Mouse (Mus musculus): ENCODE data around the gene Catsper4. TPM values are rescaled to one million over a fixed set of nuclear protein-coding genes. Genes with fewer than 3 reads are reported as not detected.

Gene Catsper4
- polyA plus RNA-seq, 1 experiment from 2014 or later, result not detected

GRCm38 (mm10) chr4:134252131-134252910 lies 25.1 kb upstream of the Catsper4 start:
- no peak overlapping the region; the same call in 1 of the 2 replicates for H3K9ac ChIP-seq (ENCODE audit: low read length)
- no peaks in the 10 kb centered on the region for H3K36me3 ChIP-seq (ENCODE audit: control insufficient read depth, insufficient read depth, low read length)
- ATAC-seq (ENCODE audit: low FRiP score), result no peak
- H3K27ac ChIP-seq (ENCODE audit: low read depth, low read length), result no peak overlapping the region
- peak; percentile 94 for DNase-seq (ENCODE audit: low spot score, missing footprints)
- no peaks in the 10 kb centered on the region for H3K9me3 ChIP-seq (ENCODE audit: control insufficient read depth, low read length)
- peaks cover 55% of the 10 kb centered on the region for H3K4me1 ChIP-seq (ENCODE audit: control insufficient read depth, insufficient read depth, low read length)
- 4% methylated on average over 22 of the region's 22 CpGs for WGBS
- H3K4me2 ChIP-seq, result peak overlapping the region; percentile 78
- peaks cover 55% of the 10 kb centered on the region for H3K27me3 ChIP-seq (ENCODE audit: control insufficient read depth, insufficient read depth, low read length)
- peak overlapping the region; percentile 44; the same call in 1 of the 2 replicates for H3K4me3 ChIP-seq (ENCODE audit: low read depth, low read length)

GRCm38 (mm10) chr4:134251241-134252130 lies 24.3 kb upstream of the Catsper4 start:
- no peak overlapping the region; the same call in 1 of the 2 replicates for H3K27ac ChIP-seq (ENCODE audit: low read depth, low read length)
- under 1% methylated on average over 91 of the region's 91 CpGs for WGBS

GRCm38 (mm10) chr4:134250930-134251240 lies 23.7 kb upstream of the Catsper4 start:
- Histone ChIP-seq H3K4me1 (ENCODE audit: control insufficient read depth, insufficient read depth, low read length) (peaks cover 44% of the 10 kb centered on the region), H3K9me3 (ENCODE audit: control insufficient read depth, low read length) (no peaks in the 10 kb centered on the region), H3K36me3 (ENCODE audit: control insufficient read depth, insufficient read depth, low read length) (no peaks in the 10 kb centered on the region), H3K4me3 (ENCODE audit: low read depth, low read length) (peak overlapping the region; percentile 44), H3K27ac (ENCODE audit: low read depth, low read length) (no peak overlapping the region), H3K9ac (ENCODE audit: low read length) (peak overlapping the region; percentile 65; the same call in 1 of the 2 replicates), H3K27me3 (ENCODE audit: control insufficient read depth, insufficient read depth, low read length) (peaks cover 55% of the 10 kb centered on the region), H3K4me2 (peak overlapping the region; percentile 78)
- ATAC-seq (ENCODE audit: low FRiP score) (no peak), DNase-seq (ENCODE audit: low spot score, missing footprints) (peak; percentile 95)
- 9% methylated on average over 10 of the region's 10 CpGs for WGBS

More at GRCm38 (mm10) chr4:134251241-134252130, 24.3 kb upstream of the Catsper4 start:
- Histone ChIP-seq H3K9me3 (ENCODE audit: control insufficient read depth, low read length) (no peaks in the 10 kb centered on the region), H3K4me3 (ENCODE audit: low read depth, low read length) (peak overlapping the region; percentile 44), H3K4me1 (ENCODE audit: control insufficient read depth, insufficient read depth, low read length) (peaks cover 47% of the 10 kb centered on the region), H3K9ac (ENCODE audit: low read length) (peak overlapping the region; percentile 65), H3K27me3 (ENCODE audit: control insufficient read depth, insufficient read depth, low read length) (peaks cover 55% of the 10 kb centered on the region), H3K4me2 (peak overlapping the region; percentile 78), H3K36me3 (ENCODE audit: control insufficient read depth, insufficient read depth, low read length) (no peaks in the 10 kb centered on the region)
- peak; percentile 96 for DNase-seq (ENCODE audit: low spot score, missing footprints)
- ATAC-seq (ENCODE audit: low FRiP score), result peak; percentile 7; the same call in 1 of the 2 replicates

GRCm38 (mm10) chr4:134250116-134250929 lies 23.1 kb upstream of the Catsper4 start:
- H3K9me3 ChIP-seq (ENCODE audit: control insufficient read depth, low read length), result no peaks in the 10 kb centered on the region
- H3K4me3 ChIP-seq (ENCODE audit: low read depth, low read length), result peak overlapping the region; percentile 44
- no peak overlapping the region for H3K27ac ChIP-seq (ENCODE audit: low read depth, low read length)
- H3K36me3 ChIP-seq (ENCODE audit: control insufficient read depth, insufficient read depth, low read length), result no peaks in the 10 kb centered on the region
- H3K4me1 ChIP-seq (ENCODE audit: control insufficient read depth, insufficient read depth, low read length), result peaks cover 45% of the 10 kb centered on the region
- WGBS, result 5% methylated on average over 27 of the region's 27 CpGs
- peak overlapping the region; percentile 78 for H3K4me2 ChIP-seq
- peaks cover 55% of the 10 kb centered on the region for H3K27me3 ChIP-seq (ENCODE audit: control insufficient read depth, insufficient read depth, low read length)
- DNase-seq (ENCODE audit: low spot score, missing footprints), result peak; percentile 97
- ATAC-seq (ENCODE audit: low FRiP score), result no peak
- H3K9ac ChIP-seq (ENCODE audit: low read length), result no peak overlapping the region; the same call in 1 of the 2 replicates

GRCm38 (mm10) chr4:134249651-134250050 lies 22.5 kb upstream of the Catsper4 start:
- H3K4me1 ChIP-seq (ENCODE audit: control insufficient read depth, insufficient read depth, low read length), result peaks cover 42% of the 10 kb centered on the region
- no peaks in the 10 kb centered on the region for H3K9me3 ChIP-seq (ENCODE audit: control insufficient read depth, low read length)
- no peak overlapping the region for H3K27ac ChIP-seq (ENCODE audit: low read depth, low read length)
- H3K4me3 ChIP-seq (ENCODE audit: low read depth, low read length), result peak overlapping the region; percentile 28
- ATAC-seq (ENCODE audit: low FRiP score) (peak; percentile 38), DNase-seq (ENCODE audit: low spot score, missing footprints) (no peak)
- peaks cover 52% of the 10 kb centered on the region for H3K27me3 ChIP-seq (ENCODE audit: control insufficient read depth, insufficient read depth, low read length)
- peak overlapping the region; percentile 55 for H3K4me2 ChIP-seq
- under 1% methylated on average over 30 of the region's 30 CpGs for WGBS
- peak overlapping the region; percentile 43; the same call in 1 of the 2 replicates for H3K9ac ChIP-seq (ENCODE audit: low read length)
- no peaks in the 10 kb centered on the region for H3K36me3 ChIP-seq (ENCODE audit: control insufficient read depth, insufficient read depth, low read length)

GRCm38 (mm10) chr4:134246719-134247258 lies 19.6 kb upstream of the Catsper4 start, which contains the start of gene Gm30191:
Gene Gm30191, plus strand, starts transcription at chr4:134246935.
- Histone ChIP-seq H3K27ac (ENCODE audit: low read depth, low read length) (no peak within 1 kb of the TSS), H3K36me3 (ENCODE audit: control insufficient read depth, insufficient read depth, low read length) (no peaks in the 10 kb centered on the region), H3K27me3 (ENCODE audit: control insufficient read depth, insufficient read depth, low read length) (peaks cover 32% of the 10 kb centered on the region), H3K9me3 (ENCODE audit: control insufficient read depth, low read length) (no peaks in the 10 kb centered on the region), H3K4me3 (ENCODE audit: low read depth, low read length) (peak within 1 kb of the TSS; percentile 89), H3K4me2 (peak within 1 kb of the TSS; percentile 96), H3K9ac (ENCODE audit: low read length) (peak within 1 kb of the TSS; percentile 39; the same call in 1 of the 2 replicates), H3K4me1 (ENCODE audit: control insufficient read depth, insufficient read depth, low read length) (peaks cover 34% of the 10 kb centered on the region)
- DNase-seq (ENCODE audit: low spot score, missing footprints), result no peak
- 69% methylated on average over 7 of the region's 7 CpGs for WGBS
- ATAC-seq (ENCODE audit: low FRiP score), result no peak

- 20% methylated on average over 4 of the region's 4 CpGs for WGBS
- H3K36me3 ChIP-seq (ENCODE audit: control insufficient read depth, insufficient read depth, low read length), result no peaks in the 10 kb centered on the region
- H3K4me2 ChIP-seq, result no peak overlapping the region; the same call in 1 of the 2 replicates
- no peak overlapping the region; the same call in 1 of the 2 replicates for H3K9ac ChIP-seq (ENCODE audit: low read length)
- H3K27ac ChIP-seq (ENCODE audit: low read depth, low read length), result no peak overlapping the region
- H3K27me3 ChIP-seq (ENCODE audit: control insufficient read depth, insufficient read depth, low read length), result peaks cover 27% of the 10 kb centered on the region
- H3K4me3 ChIP-seq (ENCODE audit: low read depth, low read length), result no peak overlapping the region
- H3K4me1 ChIP-seq (ENCODE audit: control insufficient read depth, insufficient read depth, low read length), result peaks cover 29% of the 10 kb centered on the region
- no peak for DNase-seq (ENCODE audit: low spot score, missing footprints)
- no peaks in the 10 kb centered on the region for H3K9me3 ChIP-seq (ENCODE audit: control insufficient read depth, low read length)
- no peak for ATAC-seq (ENCODE audit: low FRiP score)
These were observed 19.1 kb upstream of the Catsper4 start for GRCm38 (mm10) chr4:134246256-134246655.

- Histone ChIP-seq H3K9me3 (ENCODE audit: control insufficient read depth, low read length) (no peaks in the 10 kb centered on the region), H3K4me3 (ENCODE audit: low read depth, low read length) (peak within 1 kb of the TSS; percentile 89), H3K27ac (ENCODE audit: low read depth, low read length) (no peak within 1 kb of the TSS), H3K27me3 (ENCODE audit: control insufficient read depth, insufficient read depth, low read length) (peaks cover 17% of the 10 kb centered on the region), H3K36me3 (ENCODE audit: control insufficient read depth, insufficient read depth, low read length) (no peaks in the 10 kb centered on the region), H3K4me1 (ENCODE audit: control insufficient read depth, insufficient read depth, low read length) (peaks cover 20% of the 10 kb centered on the region), H3K4me2 (peak within 1 kb of the TSS; percentile 96), H3K9ac (ENCODE audit: low read length) (peak within 1 kb of the TSS; percentile 82)
- WGBS, result 0% methylated on average over 60 of the region's 60 CpGs
- peak; percentile 84 for ATAC-seq (ENCODE audit: low FRiP score)
- DNase-seq (ENCODE audit: low spot score, missing footprints), result peak; percentile 100
These were observed 18.1 kb upstream of the Catsper4 start, which contains the start of gene Zfp593 for GRCm38 (mm10) chr4:134245148-134245843. Gene Zfp593, minus strand, starts transcription at chr4:134245592.
